Mouse (Mus musculus) adipose tissue, adult 10 weeks (tissue): ENCODE data around the gene Snn. TPM values are rescaled to one million over a fixed set of nuclear protein-coding genes. Genes with fewer than 3 reads are reported as not detected.

ENCODE experiments used
- polyA plus RNA-seq: library from polyadenylated mRNA; stranded (reverse); fragments of 350-450 nt; fragmentation: Illumina TruSeq; extraction: RNeasy Lipid Tissue Mini Kit (QIAGEN cat#74804); gene quantifications from one replicate; pipeline ENCODE4 v1.2.3, GENCODE M21; 2014; ENCODE audit warnings: low read depth, low replicate concordance

The Snn gene
- polyA plus RNA-seq: 25.3 TPM

DNA sequence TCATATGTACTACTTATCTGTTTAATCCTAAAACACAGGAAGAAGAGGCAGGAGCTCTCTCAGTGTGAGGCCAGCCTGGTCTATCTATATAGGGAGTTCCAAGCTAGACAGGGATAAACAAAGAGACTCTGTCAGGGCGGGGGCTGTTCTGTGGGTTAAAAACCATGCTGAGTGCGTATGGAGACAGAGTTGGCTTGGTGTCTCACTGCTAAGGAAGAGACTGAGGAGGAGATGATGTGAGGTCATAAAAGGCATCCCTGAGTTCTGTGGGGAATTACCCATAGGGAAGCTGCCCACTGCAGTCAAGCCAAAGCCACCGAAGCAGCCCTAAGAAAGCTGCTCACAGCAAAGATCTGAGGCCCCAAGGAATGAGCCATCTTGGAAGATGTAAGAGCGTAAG lies at the start of gene Snn:
TSS of gene Snn (plus strand) at position 301 of the 400 bp plus-strand sequence.

DNA sequence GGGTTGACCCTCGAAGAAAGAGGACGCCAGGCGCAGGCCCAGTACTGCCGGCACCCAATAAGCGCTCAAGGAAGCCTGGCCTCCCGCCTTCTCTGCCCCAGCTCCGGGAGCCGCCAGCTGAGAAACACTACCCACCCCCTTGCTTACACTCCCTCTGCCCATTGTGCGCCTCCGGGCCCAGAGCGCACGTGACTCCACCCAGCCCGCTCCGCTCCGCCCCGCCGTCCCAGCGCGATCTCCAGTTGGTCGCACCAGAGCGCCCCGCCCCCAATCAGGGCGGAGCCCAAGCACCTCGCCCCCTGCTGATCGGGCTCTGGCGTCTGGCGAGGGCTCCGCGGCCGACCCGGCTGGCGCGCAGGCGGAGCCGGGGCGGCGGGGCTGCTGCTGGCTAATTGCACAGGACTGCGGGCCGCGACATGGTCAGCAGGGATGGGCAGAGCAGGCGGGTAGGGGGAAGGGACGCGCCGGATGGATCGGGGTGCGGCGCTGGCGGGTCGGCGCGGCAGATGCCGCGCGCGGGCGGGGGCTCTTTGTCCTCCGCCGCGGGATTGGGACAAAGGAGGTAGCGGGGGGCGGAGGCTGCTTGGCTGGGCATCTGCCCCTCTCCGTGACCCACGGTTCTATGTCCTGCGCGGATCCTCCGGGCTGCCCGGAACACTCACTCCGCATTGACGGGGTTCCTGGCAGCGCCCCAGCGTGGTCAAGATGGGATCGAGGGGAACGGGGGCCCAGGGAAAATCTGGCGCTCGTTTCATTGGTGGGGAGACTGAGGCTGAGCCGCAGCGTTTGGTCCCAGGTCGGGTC lies 5.5 kb downstream of the Snn start, which contains the start of gene Litaf:
TSS of gene Litaf (minus strand) at position 129 of the 804 bp plus-strand sequence.

Other genes starting within 250 kb of the Snn start
- not detected for gene Gm11172, start 248.0 kb upstream of the Snn start, polyA plus RNA-seq
- gene Rmi2, start 225.9 kb upstream of the Snn start, polyA plus RNA-seq: 0.07 TPM
- gene Litaf, start 5.2 kb downstream of the Snn start, polyA plus RNA-seq: 131 TPM
- gene Txndc11, start 73.7 kb downstream of the Snn start, polyA plus RNA-seq: 31.3 TPM
- gene Zc3h7a, start 115.4 kb downstream of the Snn start, polyA plus RNA-seq: 118 TPM
- gene Rsl1d1, start 142.4 kb downstream of the Snn start, polyA plus RNA-seq: 53.9 TPM
- 69.0 TPM for gene Gspt1, start 193.4 kb downstream of the Snn start, polyA plus RNA-seq